Comparison of ENCODE assay signal across 8 mouse cellular contexts in genomic region chr2:20898684-20899083, GRCm38 (mm10).
A peak's percentile ranks its signal among the peaks of the same experiment; 100 is the strongest.
DNase-seq lines count a peak whose midpoint lies in the region; ATAC-seq and TF ChIP-seq lines count a peak whose summit lies in the region.

No protein-coding gene starts in this region.

- H3K4me3 ChIP-seq in embryonic facial prominence, embryonic 14.5 days (ENCODE audit: low read depth, low read length) = no peak overlapping the region
- H3K4me3 ChIP-seq in limb, embryonic 14.5 days (replicated peaks; ENCODE audit: low read length) = no peak overlapping the region
- H3K4me3 ChIP-seq in midbrain, embryonic 16.5 days (ENCODE audit: low read depth, low read length) = no peak overlapping the region

- DNase-seq in A20 (ENCODE audit: low read depth, low spot score) = peak; percentile 81
- DNase-seq in adrenal gland, postnatal 36 days = peak; percentile 72 to 84
- DNase-seq in embryonic facial prominence, embryonic 14.5 days (ENCODE audit: low spot score) = peak; percentile 92
- peak; percentile 81 to 85 for DNase-seq in heart, adult 9 months (ENCODE audit: low spot score in 2 of 2)
- peak; percentile 88 for DNase-seq in kidney, adult 9 months
- DNase-seq in limb, embryonic 14.5 days (ENCODE audit: low spot score) = peak; percentile 90
- peak; percentile 13 to 52 for DNase-seq in spleen, postnatal 14 days (ENCODE audit: low spot score in 2 of 2)

- 31% methylated on average over 6 of the region's 6 CpGs for WGBS in embryonic facial prominence, embryonic 14.5 days
- 46% methylated on average over 6 of the region's 6 CpGs for WGBS in limb, embryonic 14.5 days
- WGBS in midbrain, embryonic 16.5 days = 34% methylated on average over 6 of the region's 6 CpGs

- no peaks in the 10 kb centered on the region for H3K9me3 ChIP-seq in embryonic facial prominence, embryonic 14.5 days (ENCODE audit: control insufficient read depth, low read length)
- H3K9me3 ChIP-seq in limb, embryonic 14.5 days (ENCODE audit: control insufficient read depth, low read length) = no peaks in the 10 kb centered on the region
- no peaks in the 10 kb centered on the region for H3K9me3 ChIP-seq in midbrain, embryonic 16.5 days (replicated peaks; ENCODE audit: control insufficient read depth, low read length, poor library complexity, severe bottlenecking)

- peak; percentile 91 for ATAC-seq in embryonic facial prominence, embryonic 14.5 days (ENCODE audit: low read depth)
- peak; percentile 83 for ATAC-seq in limb, embryonic 14.5 days (ENCODE audit: low FRiP score, low read depth)
- ATAC-seq in midbrain, embryonic 16.5 days = peak; percentile 94

- H3K4me1 ChIP-seq in embryonic facial prominence, embryonic 14.5 days (ENCODE audit: control insufficient read depth, insufficient read depth, low read length) = no peaks in the 10 kb centered on the region
- no peaks in the 10 kb centered on the region for H3K4me1 ChIP-seq in limb, embryonic 14.5 days (ENCODE audit: control insufficient read depth, insufficient read depth, low read length)
- peaks cover 2% of the 10 kb centered on the region; the same call in 1 of the 2 replicates for H3K4me1 ChIP-seq in midbrain, embryonic 16.5 days (ENCODE audit: control insufficient read depth, insufficient read depth, low read length)

- no peak overlapping the region for H3K4me2 ChIP-seq in embryonic facial prominence, embryonic 14.5 days (ENCODE audit: low read depth, low read length)
- H3K4me2 ChIP-seq in limb, embryonic 14.5 days (replicated peaks; ENCODE audit: low read depth, low read length, severe bottlenecking) = no peak overlapping the region
- H3K4me2 ChIP-seq in midbrain, embryonic 16.5 days (ENCODE audit: low read length) = no peak overlapping the region

- no peaks in the 10 kb centered on the region for H3K36me3 ChIP-seq in embryonic facial prominence, embryonic 14.5 days (ENCODE audit: control insufficient read depth, insufficient read depth, low read length)
- H3K36me3 ChIP-seq in limb, embryonic 14.5 days (ENCODE audit: control insufficient read depth, insufficient read depth, low read length) = no peaks in the 10 kb centered on the region
- no peaks in the 10 kb centered on the region for H3K36me3 ChIP-seq in midbrain, embryonic 16.5 days (ENCODE audit: control insufficient read depth, insufficient read depth, low read length)

- H3K27me3 ChIP-seq in embryonic facial prominence, embryonic 14.5 days (replicated peaks; ENCODE audit: control insufficient read depth, insufficient read depth, low read length) = no peaks in the 10 kb centered on the region
- no peaks in the 10 kb centered on the region for H3K27me3 ChIP-seq in limb, embryonic 14.5 days (ENCODE audit: control insufficient read depth, insufficient read depth, low read length)
- H3K27me3 ChIP-seq in midbrain, embryonic 16.5 days (ENCODE audit: control insufficient read depth, insufficient read depth, low read depth, low read length) = no peaks in the 10 kb centered on the region

- H3K9ac ChIP-seq in embryonic facial prominence, embryonic 14.5 days (ENCODE audit: low read depth, low read length) = no peak overlapping the region
- H3K9ac ChIP-seq in limb, embryonic 14.5 days (ENCODE audit: low read depth, low read length, severe bottlenecking) = no peak overlapping the region
- H3K9ac ChIP-seq in midbrain, embryonic 16.5 days (ENCODE audit: low read depth, low read length) = no peak overlapping the region; the same call in 1 of the 2 replicates

- no peak for TF ChIP-seq POLR2A in limb, embryonic 14.5 days (IDR thresholded peaks at IDR 0.05; ENCODE audit: borderline replicate concordance, extremely low read depth, insufficient read depth, insufficient read length)

- no peak overlapping the region; the same call in 1 of the 2 replicates for H3K27ac ChIP-seq in embryonic facial prominence, embryonic 14.5 days (replicated peaks; ENCODE audit: low read depth, low read length)
- H3K27ac ChIP-seq in limb, embryonic 14.5 days (replicated peaks; ENCODE audit: low read depth, low read length) = no peak overlapping the region
- no peak overlapping the region for H3K27ac ChIP-seq in midbrain, embryonic 16.5 days (ENCODE audit: low read length)

Comparison
In these comparisons a context has a peak if more than half of its experiments do, and no peak if none do; other contexts are left out.
1. DNase-seq: peak in every context shown above with its lines; median percentile 92 in embryonic facial prominence, embryonic 14.5 days; 90 in limb, embryonic 14.5 days; 88 in kidney, adult 9 months; 83 in heart, adult 9 months; 81 in A20; 78 in adrenal gland, postnatal 36 days; 32 in spleen, postnatal 14 days.